Mouse (Mus musculus) kidney, adult 2 months (tissue): ENCODE results near the gene Sbf1.

Source experiments
- CTCF ChIP-seq: fragments of 200-500 bp; conservative IDR thresholded peaks from 2 replicates; pipeline ENCODE4 v1.5.1; 2011; ENCODE audit warnings: low read depth, mild to moderate bottlenecking, control low read depth, low read length, moderate library complexity, mixed read lengths; ENCODE audit not compliant: insufficient read depth, insufficient read length
- POLR2A ChIP-seq: fragments of 200-500 bp; IDR thresholded peaks from one replicate; pipeline ENCODE4 v1.6.1; 2011; ENCODE audit warnings: low read depth, low read length, control low read depth

- TF ChIP-seq CTCF (no peak), POLR2A (no peak)
These were observed 18.6 kb downstream of the Sbf1 start for GRCm38 (mm10) chr15:89296465-89296864.
